Mouse (Mus musculus): ENCODE data around the gene Oser1. TPM values are rescaled to one million over a fixed set of nuclear protein-coding genes. Genes with fewer than 3 reads are reported as not detected.

The Oser1 gene
- 62.3 and 64.5 TPM in 2 replicates for polyA plus RNA-seq (2015; fragmentation: Nextera tagmentation; extraction: Ambion mirVana)

DNA sequence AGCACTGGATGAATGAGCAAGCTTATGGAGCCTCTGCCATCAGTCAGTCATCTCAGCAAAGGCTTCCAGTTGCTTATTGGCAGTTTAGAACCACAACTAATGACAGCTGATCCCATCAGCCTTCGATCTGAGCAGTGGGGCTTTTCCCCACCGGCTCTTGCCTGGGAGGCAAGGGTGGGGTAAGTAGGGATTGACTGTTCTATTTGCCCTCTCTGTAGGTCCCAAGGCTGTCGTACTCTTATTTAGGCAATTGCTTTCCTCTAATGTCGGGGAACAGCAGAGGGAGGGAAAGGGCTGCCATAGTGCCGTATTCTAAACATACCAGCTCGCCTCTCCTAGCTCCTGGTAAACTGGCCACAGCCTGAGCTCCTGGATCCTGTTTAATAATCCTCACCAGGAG, at the start of gene Oser1:
Oser1 (minus strand) TSS at position 101 of the 400 bp plus-strand sequence.
- Histone ChIP-seq H3K4me2 (replicated peaks; ENCODE audit: low read depth) (no peak within 1 kb of the TSS), H3K36me3 (ENCODE audit: control insufficient read depth, insufficient read depth) (no peaks in the 10 kb centered on the region), H3K4me3 (ENCODE audit: low read depth, low read length) (no peak within 1 kb of the TSS), H3K9me3 (ENCODE audit: control insufficient read depth) (no peaks in the 10 kb centered on the region), H3K4me1 (replicated peaks; ENCODE audit: control insufficient read depth, insufficient read depth, low read length) (peaks cover 9% of the 10 kb centered on the region; the same call in 1 of the 2 replicates), H3K9ac (ENCODE audit: low read depth, low read length) (no peak within 1 kb of the TSS), H3K27me3 (replicated peaks; ENCODE audit: control insufficient read depth, insufficient read depth, low read length) (no peaks in the 10 kb centered on the region), H3K27ac (ENCODE audit: low read depth, low read length) (peak within 1 kb of the TSS; percentile 65)
- TF ChIP-seq CTCF (IDR thresholded peaks at IDR 0.05; ENCODE audit: low read depth) = no peak
- no peak for ATAC-seq
- 77% methylated on average over 6 of the region's 6 CpGs for WGBS

DNA sequence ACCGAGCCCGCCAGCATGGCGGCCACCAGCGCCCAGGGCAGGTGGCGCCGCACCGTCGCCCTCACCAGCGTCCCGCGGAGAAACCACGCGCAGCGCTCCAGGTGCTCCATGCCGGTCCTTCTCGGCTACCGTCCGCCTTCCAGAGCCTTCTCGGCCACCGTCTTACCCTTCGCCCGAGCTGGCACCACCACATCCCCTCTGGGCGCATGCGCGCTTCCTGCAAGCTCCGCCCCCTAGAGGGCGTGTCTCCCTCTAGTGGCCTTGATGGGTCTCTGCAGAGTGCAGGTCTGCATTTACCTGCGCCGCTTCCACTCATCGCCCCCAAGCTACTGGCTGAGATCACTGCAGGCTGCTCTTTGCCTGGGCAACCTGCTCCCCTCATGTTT, 48.0 kb upstream of the Oser1 start, which contains the start of gene Fitm2:
Fitm2 (minus strand) TSS at position 164 of the 386 bp plus-strand sequence.
- Histone ChIP-seq H3K27me3 (replicated peaks; ENCODE audit: control insufficient read depth, insufficient read depth, low read length) (no peaks in the 10 kb centered on the region), H3K4me2 (replicated peaks; ENCODE audit: low read depth) (peak within 1 kb of the TSS; percentile 93), H3K9me3 (ENCODE audit: control insufficient read depth) (no peaks in the 10 kb centered on the region), H3K36me3 (ENCODE audit: control insufficient read depth, insufficient read depth) (peaks cover 18% of the 10 kb centered on the region; the same call in 1 of the 2 replicates), H3K9ac (ENCODE audit: low read depth, low read length) (peak within 1 kb of the TSS; percentile 65), H3K27ac (ENCODE audit: low read depth, low read length) (peak within 1 kb of the TSS; percentile 68), H3K4me1 (replicated peaks; ENCODE audit: control insufficient read depth, insufficient read depth, low read length) (no peaks in the 10 kb centered on the region), H3K4me3 (ENCODE audit: low read depth, low read length) (peak within 1 kb of the TSS; percentile 83)
- peak; percentile 100 for TF ChIP-seq CTCF (IDR thresholded peaks at IDR 0.05; ENCODE audit: low read depth)
- under 1% methylated on average over 30 of the region's 30 CpGs for WGBS
- ATAC-seq = peak; percentile 98

DNA sequence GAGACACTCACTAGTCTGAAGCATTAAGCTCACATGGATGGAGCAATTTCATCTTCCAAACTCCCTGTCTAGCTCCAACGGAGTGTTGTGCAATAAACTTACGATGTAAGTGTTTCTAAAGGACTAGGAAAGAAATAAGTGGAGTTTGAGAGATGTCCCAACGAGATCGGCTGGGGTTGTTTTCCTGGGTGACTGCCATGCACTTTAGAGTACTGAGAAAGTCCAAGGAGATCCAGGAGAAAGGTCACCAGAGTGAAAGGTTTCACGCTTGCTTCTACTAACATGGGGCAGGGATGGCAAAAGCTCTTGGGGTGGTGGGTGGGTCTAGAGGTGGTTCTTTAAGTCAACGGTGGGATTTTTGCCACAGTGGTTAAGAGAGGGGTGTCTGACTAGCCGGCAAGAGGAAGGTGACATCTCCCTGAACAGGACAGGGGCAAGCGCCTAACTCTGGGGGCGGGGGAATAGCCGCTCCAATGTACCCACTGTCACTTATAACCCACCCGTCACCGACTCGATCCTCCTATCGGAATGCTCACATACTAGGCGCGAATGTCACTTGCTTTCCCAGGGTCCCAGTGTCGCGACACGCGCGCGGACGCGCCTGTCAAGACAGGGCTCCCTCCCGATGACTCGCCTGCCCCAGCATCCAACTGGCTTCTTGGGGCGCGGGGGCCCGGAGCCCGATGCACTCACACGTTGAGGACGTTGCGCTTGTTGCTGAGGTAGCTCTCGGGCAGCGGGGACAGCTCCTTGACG, 47.4 kb upstream of the Oser1 start:
- no peaks in the 10 kb centered on the region for H3K9me3 ChIP-seq (ENCODE audit: control insufficient read depth)
- no peak for TF ChIP-seq CTCF (IDR thresholded peaks at IDR 0.05; ENCODE audit: low read depth)
- H3K4me2 ChIP-seq (replicated peaks; ENCODE audit: low read depth) = peak overlapping the region; percentile 93
- peaks cover 18% of the 10 kb centered on the region; the same call in 1 of the 2 replicates for H3K36me3 ChIP-seq (ENCODE audit: control insufficient read depth, insufficient read depth)
- peak overlapping the region; percentile 83 for H3K4me3 ChIP-seq (ENCODE audit: low read depth, low read length)
- H3K27me3 ChIP-seq (replicated peaks; ENCODE audit: control insufficient read depth, insufficient read depth, low read length) = no peaks in the 10 kb centered on the region
- H3K9ac ChIP-seq (ENCODE audit: low read depth, low read length) = peak overlapping the region; percentile 65
- ATAC-seq = peak; percentile 67
- under 1% methylated on average over 36 of the region's 36 CpGs for WGBS
- peak overlapping the region; percentile 68 for H3K27ac ChIP-seq (ENCODE audit: low read depth, low read length)
- no peaks in the 10 kb centered on the region for H3K4me1 ChIP-seq (replicated peaks; ENCODE audit: control insufficient read depth, insufficient read depth, low read length)

DNA sequence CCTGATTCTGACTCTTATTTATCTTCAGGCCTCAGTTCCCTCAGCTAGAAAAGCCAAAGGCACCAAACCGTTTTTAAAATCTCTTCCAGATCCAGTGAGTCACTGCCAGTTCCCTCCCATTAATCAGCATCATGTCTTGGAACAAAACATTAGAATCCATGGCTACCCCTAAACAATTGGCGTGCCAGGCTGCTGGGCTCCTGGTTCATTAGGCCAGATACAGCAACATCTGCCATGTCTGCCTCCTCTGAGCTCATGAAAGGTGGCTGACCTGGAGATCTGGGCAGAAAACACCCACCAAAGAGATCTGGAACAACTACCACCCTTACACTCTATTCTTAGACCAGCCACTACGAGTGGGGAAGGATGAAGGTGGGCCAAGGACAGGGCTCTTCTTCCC, 46.6 kb upstream of the Oser1 start:
- TF ChIP-seq CTCF (IDR thresholded peaks at IDR 0.05; ENCODE audit: low read depth) = no peak
- Histone ChIP-seq H3K27ac (ENCODE audit: low read depth, low read length) (no peak overlapping the region), H3K4me1 (replicated peaks; ENCODE audit: control insufficient read depth, insufficient read depth, low read length) (no peaks in the 10 kb centered on the region), H3K4me3 (ENCODE audit: low read depth, low read length) (no peak overlapping the region), H3K4me2 (replicated peaks; ENCODE audit: low read depth) (peak overlapping the region; percentile 93; the same call in 1 of the 2 replicates), H3K36me3 (ENCODE audit: control insufficient read depth, insufficient read depth) (peaks cover 18% of the 10 kb centered on the region; the same call in 1 of the 2 replicates), H3K9ac (ENCODE audit: low read depth, low read length) (no peak overlapping the region), H3K27me3 (replicated peaks; ENCODE audit: control insufficient read depth, insufficient read depth, low read length) (no peaks in the 10 kb centered on the region), H3K9me3 (ENCODE audit: control insufficient read depth) (no peaks in the 10 kb centered on the region)
- no peak for ATAC-seq
- WGBS = 75% methylated on average over 3 of the region's 3 CpGs

DNA sequence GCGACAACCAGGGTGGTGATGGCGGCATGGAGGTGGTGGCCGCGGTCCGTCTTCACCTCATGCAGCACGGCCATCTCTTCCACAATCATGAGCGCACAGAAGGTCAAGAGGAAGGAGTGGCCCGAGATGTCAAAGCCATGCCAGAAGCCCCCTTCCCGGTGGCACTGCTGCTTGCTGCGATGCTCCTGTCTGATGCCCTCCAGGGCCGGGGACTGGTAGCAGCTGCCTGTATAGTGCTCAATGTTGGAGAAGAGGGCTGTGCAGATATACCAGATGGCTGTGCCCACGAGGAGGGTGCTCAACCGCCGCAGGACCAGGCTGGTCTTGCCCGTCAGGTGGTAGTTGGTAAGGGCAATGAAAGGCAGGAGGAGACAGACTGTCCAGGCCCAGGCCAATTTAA, 45.2 kb upstream of the Oser1 start:
- H3K36me3 ChIP-seq (ENCODE audit: control insufficient read depth, insufficient read depth) = peaks cover 25% of the 10 kb centered on the region; the same call in 1 of the 2 replicates
- no peak for TF ChIP-seq CTCF (IDR thresholded peaks at IDR 0.05; ENCODE audit: low read depth)
- H3K4me3 ChIP-seq (ENCODE audit: low read depth, low read length) = no peak overlapping the region
- WGBS = 95% methylated on average over 15 of the region's 15 CpGs
- no peaks in the 10 kb centered on the region for H3K9me3 ChIP-seq (ENCODE audit: control insufficient read depth)
- H3K27me3 ChIP-seq (replicated peaks; ENCODE audit: control insufficient read depth, insufficient read depth, low read length) = no peaks in the 10 kb centered on the region
- no peak overlapping the region for H3K4me2 ChIP-seq (replicated peaks; ENCODE audit: low read depth)
- no peaks in the 10 kb centered on the region for H3K4me1 ChIP-seq (replicated peaks; ENCODE audit: control insufficient read depth, insufficient read depth, low read length)
- H3K27ac ChIP-seq (ENCODE audit: low read depth, low read length) = no peak overlapping the region
- no peak overlapping the region for H3K9ac ChIP-seq (ENCODE audit: low read depth, low read length)
- ATAC-seq = no peak

DNA sequence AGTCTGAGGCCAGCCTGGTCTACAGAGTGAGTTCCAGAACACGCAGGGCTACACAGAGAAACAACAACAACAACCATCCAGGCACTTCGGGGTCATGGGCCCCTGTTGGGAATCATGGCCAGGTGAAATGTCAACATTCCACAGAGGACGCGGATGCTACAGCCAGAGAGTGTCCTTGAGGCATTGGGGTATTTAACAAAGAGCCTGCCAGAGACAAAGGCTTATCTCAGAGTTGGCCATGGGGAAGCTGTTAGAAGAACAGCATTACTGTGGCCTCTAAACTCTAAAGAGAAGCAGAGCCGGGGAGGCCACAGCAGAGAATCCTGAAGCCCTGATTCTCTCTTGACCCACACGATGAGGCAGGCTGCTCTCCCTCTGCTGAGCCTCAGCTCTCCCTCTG, 44.4 kb upstream of the Oser1 start:
- no peak for ATAC-seq
- Histone ChIP-seq H3K4me2 (replicated peaks; ENCODE audit: low read depth) (no peak overlapping the region), H3K4me3 (ENCODE audit: low read depth, low read length) (no peak overlapping the region), H3K9ac (ENCODE audit: low read depth, low read length) (no peak overlapping the region), H3K36me3 (ENCODE audit: control insufficient read depth, insufficient read depth) (peaks cover 25% of the 10 kb centered on the region; the same call in 1 of the 2 replicates), H3K4me1 (replicated peaks; ENCODE audit: control insufficient read depth, insufficient read depth, low read length) (no peaks in the 10 kb centered on the region), H3K27ac (ENCODE audit: low read depth, low read length) (no peak overlapping the region), H3K27me3 (replicated peaks; ENCODE audit: control insufficient read depth, insufficient read depth, low read length) (no peaks in the 10 kb centered on the region), H3K9me3 (ENCODE audit: control insufficient read depth) (no peaks in the 10 kb centered on the region)
- WGBS = 91% methylated on average over 6 of the region's 6 CpGs
- no peak for TF ChIP-seq CTCF (IDR thresholded peaks at IDR 0.05; ENCODE audit: low read depth)
